In the genomic region with DNA sequence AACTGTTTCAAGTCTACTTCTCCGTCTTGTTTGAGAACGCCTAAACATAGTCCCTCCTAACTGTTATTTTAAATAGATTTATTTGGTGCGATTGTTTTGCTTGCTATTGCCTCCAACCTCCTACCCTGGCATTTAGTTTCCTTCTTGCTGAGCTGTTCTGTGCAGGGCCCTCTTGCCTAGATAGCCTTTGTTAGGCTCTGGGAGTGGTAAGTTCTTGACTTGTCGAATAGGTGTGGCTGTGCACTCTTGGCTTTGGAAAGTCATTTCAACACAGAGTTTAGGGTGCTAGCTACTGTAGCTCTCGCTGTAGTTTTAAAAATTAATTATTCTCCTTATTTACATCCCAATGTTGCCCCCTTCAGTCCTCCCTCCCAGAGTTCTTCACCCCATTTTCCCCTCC, we compare ENCODE assay signal across 19 mouse cellular contexts.
"Had no signal": no experiment of that assay in that cellular context is flagged by ENCODE, and none has a peak within 500 bp of the region (broad histone marks: within the 10 kb centered on the region; RNA-seq: fewer than 3 reads in every experiment).

No protein-coding gene starts in this region.

- H3K9ac ChIP-seq: liver, embryonic 12.5 days; liver, embryonic 14.5 days; lung, embryonic 14.5 days; midbrain, embryonic 12.5 days; neural tube, embryonic 13.5 days; neural tube, embryonic 15.5 days; stomach, embryonic 15.5 days had no signal

- H3K27ac ChIP-seq: liver, embryonic 12.5 days; liver, embryonic 14.5 days; midbrain, embryonic 10.5 days; midbrain, embryonic 12.5 days; neural tube, embryonic 13.5 days; neural tube, embryonic 15.5 days; stomach, embryonic 15.5 days had no signal

- H3K27me3 ChIP-seq: liver, embryonic 12.5 days; midbrain, embryonic 12.5 days; neural tube, embryonic 13.5 days; neural tube, embryonic 15.5 days; stomach, embryonic 15.5 days had no signal

- H3K4me1 ChIP-seq: liver, embryonic 12.5 days; midbrain, embryonic 10.5 days; midbrain, embryonic 12.5 days; neural tube, embryonic 13.5 days; neural tube, embryonic 15.5 days; stomach, embryonic 15.5 days had no signal

- H3K4me3 ChIP-seq: liver, embryonic 12.5 days; midbrain, embryonic 10.5 days; midbrain, embryonic 12.5 days; myocyte; neural tube, embryonic 13.5 days; neural tube, embryonic 15.5 days; stomach, embryonic 15.5 days had no signal

- H3K36me3 ChIP-seq: liver, embryonic 12.5 days; midbrain, embryonic 10.5 days; midbrain, embryonic 12.5 days; neural tube, embryonic 13.5 days; neural tube, embryonic 15.5 days; stomach, embryonic 15.5 days had no signal

- H3K4me2 ChIP-seq: liver, embryonic 12.5 days; lung, embryonic 14.5 days; midbrain, embryonic 12.5 days; neural tube, embryonic 13.5 days; neural tube, embryonic 15.5 days; stomach, embryonic 15.5 days had no signal

- ATAC-seq: liver, embryonic 12.5 days; midbrain, embryonic 16.5 days had no signal

- DNase-seq: lung, embryonic 14.5 days; lung, postnatal 14 days; retina, postnatal 1 day; right cerebral cortex, adult 18-20 months; right cerebral cortex, postnatal 25 days; right cerebral cortex, postnatal 4 days; spleen, adult 18-20 months; thymus, adult 2 months; thymus, postnatal 25 days; thymus, postnatal 4 days had no signal

- H3K9me3 ChIP-seq: liver, embryonic 12.5 days; midbrain, embryonic 12.5 days; neural tube, embryonic 13.5 days; stomach, embryonic 15.5 days had no signal
